Mouse (Mus musculus) cerebral cortex, adult 2 months (tissue): Measurements from ENCODE around the gene Cnnm3.

Source experiments
- WGBS: fragments of 180-500 bp; shearing (Covaris S2); methylation state at CpG from one replicate; pipeline ENCODE4 v1.1.7; 2018; 5-methylcytosine and 5-hydroxymethylcytosine counted together

Gene Cnnm3

DNA sequence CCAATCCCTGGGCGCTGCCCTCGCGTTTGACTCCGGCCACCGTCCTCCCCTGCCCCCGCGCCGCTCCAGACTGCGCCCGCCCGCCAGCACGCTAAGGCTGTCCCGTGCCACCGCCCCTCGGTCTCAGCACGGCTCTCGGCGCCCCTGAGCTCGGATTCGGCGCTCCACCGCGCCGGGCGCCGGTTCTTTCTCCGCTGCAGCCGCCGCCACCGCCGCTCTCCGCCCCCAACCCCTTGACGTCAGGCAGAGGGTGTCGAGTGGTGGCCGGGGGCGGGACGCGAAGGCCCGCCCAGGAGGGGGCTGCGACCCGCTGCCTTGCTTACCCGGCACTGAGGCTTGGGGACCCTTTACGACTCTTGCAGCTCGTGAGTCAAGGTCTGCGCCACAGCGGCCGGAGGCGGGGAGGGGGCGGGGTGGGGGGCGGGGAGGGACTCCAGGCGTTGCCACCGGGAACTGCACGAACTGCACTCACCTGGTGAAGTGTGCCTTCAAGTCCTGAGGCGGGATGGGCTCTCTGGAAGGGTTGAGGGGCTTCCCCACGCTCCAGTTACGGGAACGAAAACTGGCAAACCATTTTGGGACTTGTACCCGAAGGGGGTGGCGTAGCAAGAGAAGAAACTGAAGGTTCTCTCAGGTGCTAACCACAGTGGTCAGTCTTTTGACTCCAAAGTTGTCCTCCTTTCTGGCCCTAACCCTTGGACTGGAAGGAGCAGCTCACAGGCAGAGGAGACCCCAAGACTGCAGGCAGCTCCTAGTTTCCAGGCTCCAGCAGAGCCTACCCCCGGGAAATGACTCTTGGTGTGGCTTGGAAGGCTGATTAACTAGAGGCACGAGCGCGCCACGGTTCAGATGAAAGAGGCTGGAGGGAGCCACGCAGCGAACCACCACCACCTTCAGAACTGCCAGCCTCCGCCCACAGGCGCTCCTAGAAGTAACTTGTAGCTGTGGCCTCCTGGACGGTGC, 46.6 kb downstream of the Cnnm3 start, which contains the start of gene Sema4c:
Sema4c (minus strand) TSS at position 319 of the 963 bp plus-strand sequence.
- WGBS: 3% methylated on average over 68 of the region's 69 CpGs

DNA sequence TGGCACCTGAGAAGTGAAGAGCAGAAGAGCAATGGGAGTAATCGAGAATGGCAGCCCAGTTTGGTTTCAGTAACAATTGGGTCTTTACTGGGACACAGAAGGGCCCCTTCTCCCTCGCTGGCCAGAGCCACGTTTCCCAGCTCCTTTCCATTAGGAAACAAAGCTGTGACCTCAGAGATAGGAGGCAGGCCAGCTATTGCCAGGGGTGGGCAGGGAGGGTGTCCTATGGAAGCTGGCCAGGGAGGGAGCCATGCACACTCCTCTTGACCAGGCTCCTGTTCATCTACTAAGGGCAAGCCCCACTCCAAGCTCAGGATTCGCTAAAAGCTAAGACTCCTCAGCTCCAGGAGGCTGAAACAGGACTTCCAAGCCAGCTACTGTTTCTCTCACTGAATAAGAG, 47.6 kb downstream of the Cnnm3 start:
- 76% methylated on average over 4 of the region's 4 CpGs for WGBS

DNA sequence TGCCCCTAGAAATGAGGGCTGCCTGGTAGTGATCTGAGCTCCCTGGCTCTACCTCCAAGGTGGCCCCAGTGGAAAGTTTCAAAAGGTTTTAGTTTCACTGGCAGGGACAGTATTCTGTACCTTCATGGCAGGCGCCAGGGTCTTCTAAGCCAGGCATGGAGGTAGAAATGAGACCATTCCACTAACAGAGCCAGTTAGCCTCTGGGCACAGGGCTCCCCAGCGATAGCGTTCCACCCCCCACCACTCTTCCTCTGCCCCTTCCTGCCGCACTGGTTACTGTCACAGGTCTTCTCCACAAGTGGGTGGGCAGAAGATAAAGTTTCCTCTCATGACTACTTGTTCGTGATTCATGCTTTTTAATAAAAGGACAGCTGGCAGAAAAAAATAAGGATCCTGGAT, 48.2 kb downstream of the Cnnm3 start:
- 77% methylated on average over 5 of the region's 5 CpGs for WGBS

DNA sequence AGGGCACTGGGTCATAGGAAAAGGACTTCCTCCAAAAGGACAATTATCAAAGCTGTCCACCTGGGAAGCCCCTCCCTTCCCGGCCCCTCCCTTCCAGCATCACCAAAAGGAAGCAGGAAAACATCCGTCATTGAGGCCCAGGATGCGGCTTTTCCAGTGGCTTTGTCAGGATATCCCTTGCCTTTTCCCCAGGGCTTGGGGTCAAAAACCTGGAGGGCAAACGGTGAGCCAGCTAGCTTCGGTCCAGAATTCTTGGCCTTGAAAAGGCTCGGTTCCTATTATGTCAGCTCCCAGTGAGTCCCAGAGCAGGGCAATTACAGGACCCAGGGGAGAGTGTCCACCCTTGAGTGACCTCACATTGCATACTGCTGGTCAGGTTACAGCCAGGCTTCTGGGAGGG, 49.2 kb downstream of the Cnnm3 start:
- WGBS: 80% methylated on average over 6 of the region's 6 CpGs

DNA sequence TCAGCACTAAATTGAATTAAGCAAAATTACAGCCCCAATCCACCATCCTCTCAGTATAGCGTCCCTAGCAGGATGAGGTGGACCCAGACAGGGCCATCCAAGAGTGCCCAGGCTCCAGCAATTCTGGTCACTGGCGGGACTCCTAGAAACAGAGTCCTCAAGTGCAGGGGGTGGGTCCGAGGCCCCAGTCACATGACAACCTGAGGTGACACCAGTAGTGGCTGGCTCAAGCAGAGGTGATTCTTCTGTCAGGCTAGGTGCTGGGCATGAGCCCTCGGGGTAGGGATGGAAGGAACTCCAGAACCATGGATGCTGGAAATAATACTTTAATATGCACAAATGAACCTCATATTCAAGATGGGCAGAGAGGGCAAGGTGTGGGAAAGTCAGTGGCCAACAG, 50.7 kb downstream of the Cnnm3 start:
- WGBS: 86% methylated on average over 4 of the region's 4 CpGs

DNA sequence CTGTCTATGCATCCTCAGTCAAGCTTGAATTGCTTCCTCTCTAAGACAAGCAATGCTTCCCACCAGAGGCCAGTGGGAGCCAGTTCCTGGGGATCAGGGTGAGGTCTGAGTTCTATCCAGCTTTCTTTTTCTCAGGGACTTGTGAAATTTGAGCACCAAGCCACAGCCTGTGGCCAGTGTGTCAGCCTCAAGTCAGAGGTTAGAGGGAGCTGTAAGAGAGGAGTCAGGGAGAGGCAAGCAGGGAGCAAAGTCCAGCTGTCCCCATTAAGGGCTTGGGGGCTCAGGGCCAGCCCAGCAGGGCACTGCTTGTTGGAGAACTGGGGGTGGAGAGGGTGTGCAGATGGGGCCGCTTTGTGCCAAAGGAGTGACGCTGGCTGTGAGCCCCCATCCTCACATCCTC, 51.5 kb downstream of the Cnnm3 start:
- WGBS: 88% methylated on average over 2 of the region's 2 CpGs

DNA sequence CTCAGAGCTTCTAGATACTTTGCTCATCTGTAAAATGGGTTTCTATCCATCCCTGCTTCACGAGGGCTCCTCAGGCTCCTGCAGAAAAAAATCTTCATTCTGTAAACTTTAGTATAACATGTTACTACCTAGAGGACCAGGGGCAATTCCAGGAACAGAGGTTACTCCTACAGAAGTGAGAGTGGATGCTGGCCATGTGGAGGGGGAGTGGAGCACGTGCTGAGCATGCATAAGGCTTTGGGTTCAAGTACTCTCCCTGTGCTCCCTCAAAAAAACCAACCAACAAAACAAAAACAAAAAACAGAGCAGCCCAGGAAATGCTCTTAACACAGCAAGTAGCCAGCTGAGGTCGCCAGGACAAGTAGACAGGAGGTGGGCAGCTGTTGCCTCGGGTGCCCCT, 52.0 kb downstream of the Cnnm3 start:
- 86% methylated on average over 4 of the region's 4 CpGs for WGBS

DNA sequence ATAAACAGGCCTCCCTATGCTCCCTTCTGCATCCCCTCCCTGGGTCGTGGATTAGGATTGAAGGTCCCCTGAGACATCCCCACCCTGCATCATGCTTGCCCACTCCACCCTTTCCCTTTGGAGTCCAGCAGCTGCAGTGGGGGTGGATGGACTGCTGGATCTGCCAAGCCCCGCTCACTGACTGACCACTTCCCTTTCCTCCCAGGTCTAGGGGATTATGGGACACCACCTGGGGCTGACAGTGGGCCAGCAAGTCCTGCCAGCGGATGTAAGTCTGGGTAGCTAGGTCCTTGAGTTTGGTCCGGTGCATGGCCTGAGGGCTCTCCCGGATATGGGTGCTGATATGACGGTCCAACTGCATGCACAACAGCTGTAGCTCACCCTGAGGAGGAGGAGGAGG, 52.4 kb downstream of the Cnnm3 start:
- 88% methylated on average over 6 of the region's 6 CpGs for WGBS

DNA sequence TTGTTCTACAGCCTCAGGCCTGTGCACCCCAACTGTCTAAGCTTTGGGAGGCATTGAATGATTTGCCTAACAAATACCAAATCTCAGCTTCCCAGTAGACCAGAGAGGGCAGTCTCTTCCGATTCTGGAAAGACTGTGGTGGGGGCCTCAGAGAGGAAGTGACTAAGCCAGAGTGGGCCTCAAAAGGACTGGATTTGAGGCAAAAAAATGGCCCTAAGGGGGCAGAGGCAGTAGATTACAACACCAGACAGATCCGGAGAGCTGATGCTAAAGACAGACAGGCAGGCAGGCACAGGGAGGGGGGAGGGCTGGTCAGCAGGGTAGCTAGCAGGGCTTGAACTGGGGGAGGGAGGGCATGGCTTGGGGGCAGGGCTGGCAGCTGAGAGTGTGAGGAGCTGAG, 54.8 kb downstream of the Cnnm3 start:
- 37% methylated on average over 2 of the region's 2 CpGs for WGBS

DNA sequence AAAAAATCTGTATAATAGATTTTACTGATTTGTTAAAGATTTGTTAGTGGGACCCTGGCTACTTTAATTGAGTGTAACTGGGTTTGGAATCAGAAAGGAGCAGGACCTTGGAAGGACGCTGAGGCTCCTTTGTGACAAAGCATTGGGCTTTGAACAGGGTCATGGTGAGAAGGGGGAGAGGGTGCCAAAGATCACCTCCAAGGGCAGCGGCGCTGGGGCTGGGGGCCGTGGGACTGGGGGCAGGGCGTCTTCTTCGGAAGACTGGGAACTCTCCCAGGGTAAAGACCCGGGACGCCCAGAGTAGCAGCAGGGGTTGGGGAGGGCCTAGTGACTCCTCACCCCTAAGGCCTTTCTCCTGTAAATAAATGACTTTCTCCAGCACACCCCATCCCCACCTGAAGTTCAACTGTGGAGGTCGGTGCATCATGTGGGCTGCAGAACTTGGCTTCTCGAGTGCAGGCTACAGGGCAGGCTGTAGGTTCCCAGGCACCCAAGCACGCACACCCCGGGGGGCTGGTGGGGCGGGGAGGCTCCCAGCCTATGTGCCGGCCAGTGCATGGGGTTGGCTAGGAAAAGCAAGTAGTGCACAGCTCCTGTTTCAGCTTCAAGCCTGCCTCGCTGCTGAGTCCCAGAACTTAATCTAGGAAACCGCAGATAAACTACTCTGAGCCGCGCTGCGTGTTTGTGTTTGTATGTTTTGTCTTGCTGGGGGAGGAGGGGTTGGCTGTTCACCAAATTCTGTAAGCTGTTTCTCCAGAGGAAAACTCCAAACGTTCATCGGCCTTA, 56.3 kb downstream of the Cnnm3 start:
- 72% methylated on average over 21 of the region's 21 CpGs for WGBS

DNA sequence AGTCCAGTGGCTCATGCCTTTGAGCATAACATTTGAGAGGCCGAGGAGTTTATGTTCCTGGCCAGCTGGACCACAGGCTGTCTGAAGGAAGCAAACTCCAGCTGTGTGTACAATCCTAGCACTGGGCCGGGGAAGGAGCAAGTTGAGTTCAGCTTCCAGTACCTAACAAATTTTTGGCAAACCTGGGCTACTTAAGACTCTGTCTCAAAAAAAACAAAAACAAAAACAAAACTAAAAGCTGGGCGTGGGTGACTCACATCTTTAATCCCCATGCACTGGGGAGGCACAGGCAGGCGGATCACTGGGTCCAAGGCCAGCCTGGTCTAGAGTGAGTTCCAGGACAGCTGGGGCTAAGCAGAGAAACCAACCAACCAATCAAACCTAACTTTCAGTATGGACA, 57.1 kb downstream of the Cnnm3 start:
- WGBS: 74% methylated on average over 4 of the region's 4 CpGs

DNA sequence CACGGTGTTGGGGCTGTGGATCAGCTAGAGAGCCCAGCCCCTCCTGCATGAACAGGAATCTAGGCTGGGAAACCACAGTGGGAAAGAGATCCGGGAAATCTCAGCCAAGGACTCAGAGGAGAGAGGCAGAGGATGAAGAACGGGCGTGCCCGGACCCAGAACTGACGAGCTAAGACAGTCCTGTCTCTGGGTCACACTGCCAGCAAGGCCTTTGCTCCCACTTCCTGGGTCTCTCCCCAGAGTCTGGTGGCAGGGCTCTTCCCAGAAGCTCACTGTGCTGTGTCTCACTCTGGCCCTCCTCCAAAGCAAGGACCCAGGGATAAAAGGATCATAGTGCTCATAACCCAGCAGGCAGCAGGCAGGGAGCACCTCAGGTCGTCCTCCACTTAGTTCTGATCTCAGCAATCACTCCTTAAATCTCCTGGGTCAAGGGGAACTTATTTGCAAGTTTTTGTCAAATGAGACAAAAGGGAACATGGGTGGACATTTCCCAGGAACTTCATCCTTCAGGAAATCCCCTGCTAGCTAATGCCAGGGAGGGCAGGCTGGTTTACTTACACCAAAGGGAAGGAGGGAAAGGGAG, 58.1 kb downstream of the Cnnm3 start:
- WGBS: 59% methylated on average over 7 of the region's 7 CpGs

DNA sequence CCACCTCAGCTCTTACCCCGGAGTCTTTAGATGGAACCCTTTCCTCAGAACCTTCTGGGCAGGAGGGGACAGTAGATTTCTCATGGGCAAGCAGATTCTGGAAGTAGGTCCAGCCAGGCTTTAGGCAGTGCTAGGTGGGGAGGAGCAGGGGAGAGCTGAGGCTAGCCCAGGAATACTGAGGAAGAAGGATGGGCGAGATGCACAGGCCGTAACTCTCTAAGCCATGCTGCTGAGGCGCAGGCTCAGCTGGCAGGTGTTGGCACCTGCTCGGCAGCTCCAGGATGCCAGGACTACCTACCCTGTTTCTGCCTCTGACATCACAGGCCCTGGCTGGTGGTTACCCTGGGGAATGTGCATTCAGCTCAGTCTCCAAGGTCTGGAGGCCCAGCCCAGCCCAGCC, 58.7 kb downstream of the Cnnm3 start:
- WGBS: 91% methylated on average over 5 of the region's 5 CpGs

DNA sequence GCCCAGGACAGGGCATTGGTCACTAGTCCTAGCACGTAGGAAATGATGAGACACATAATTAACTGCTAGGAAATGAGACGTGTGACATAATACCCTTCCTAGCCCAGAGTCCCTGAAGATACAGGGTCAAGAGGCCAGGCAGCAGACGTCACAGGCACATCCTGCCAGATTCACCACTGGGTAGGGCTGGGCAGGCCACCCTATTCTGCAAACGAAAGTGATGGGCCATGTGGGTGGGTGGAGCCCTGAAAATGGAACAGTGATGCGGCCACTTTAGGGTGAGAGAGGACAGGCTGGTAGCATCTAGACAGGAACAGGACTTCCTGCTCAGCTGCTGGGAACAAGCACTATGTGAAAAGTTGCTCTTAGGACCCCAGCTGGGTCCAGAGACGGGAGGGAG, 60.0 kb downstream of the Cnnm3 start:
- WGBS: 70% methylated on average over 6 of the region's 6 CpGs

DNA sequence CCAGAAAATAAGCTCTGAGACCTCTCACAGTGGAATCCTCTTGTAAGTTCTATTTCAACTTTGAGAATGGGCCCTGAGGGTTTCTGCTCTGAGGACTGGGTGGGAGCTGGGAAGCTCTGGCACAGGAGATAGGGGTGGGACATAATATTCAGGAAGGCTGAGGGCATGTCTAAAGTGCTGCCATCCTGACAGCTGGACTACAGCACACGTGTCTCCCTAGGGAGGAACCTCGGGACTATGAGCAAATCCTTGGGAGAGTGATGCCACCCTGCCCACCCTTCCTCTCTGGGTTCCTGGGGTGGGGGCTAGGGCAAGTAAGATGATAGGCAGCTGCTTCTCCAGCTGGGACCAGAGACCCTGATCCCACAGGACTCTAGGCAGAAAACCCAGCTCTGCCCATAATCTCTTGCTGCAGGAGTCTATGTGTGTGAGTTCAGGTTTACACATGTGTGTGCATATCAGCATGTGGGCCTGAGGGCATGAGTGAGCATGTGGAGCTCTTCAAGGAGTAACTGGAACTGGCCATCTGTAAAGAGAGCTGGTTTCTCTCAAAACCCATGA, 60.6 kb downstream of the Cnnm3 start:
- WGBS: 79% methylated on average over 2 of the region's 2 CpGs

DNA sequence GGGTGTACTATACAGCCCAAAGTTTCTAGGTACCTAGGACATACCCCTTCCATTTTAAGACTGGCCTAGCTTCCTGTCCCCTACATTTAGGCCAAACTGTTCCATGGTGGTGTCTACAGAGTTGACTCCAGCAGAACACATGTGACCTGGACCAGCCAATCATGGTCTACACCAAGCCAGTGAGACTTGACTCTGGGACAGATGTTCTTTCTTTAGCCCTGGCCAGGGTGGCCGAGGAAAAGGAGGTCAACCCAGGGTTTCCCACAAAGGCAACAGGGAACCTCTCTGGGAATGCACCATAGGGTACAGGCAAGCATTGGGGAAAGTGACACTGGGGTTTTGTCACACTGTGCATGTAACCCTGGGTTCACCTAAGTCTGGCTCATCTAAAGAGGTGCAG, 61.0 kb downstream of the Cnnm3 start:
- WGBS: 71% methylated on average over 1 of the region's 1 CpGs

DNA sequence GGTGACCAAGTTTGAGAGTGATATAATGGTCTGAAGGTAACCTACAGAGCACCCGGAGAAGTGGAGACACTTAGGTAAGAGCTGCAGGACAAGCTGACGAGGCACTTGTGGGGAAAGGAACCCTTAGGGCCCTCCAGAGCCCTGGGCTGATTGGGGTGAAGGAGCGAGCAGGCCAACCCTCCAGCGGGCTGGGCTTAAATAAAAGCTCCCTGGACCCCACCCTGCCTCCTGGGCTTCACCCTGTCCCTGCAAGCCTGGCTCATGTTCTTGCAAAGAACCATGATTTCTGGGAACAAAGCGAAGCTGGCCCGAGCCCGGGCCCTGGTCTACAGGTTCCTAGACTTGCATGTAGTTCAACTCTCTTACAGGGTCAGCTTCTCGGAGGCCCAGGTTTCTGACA, 61.9 kb downstream of the Cnnm3 start:
- WGBS: 89% methylated on average over 8 of the region's 8 CpGs

DNA sequence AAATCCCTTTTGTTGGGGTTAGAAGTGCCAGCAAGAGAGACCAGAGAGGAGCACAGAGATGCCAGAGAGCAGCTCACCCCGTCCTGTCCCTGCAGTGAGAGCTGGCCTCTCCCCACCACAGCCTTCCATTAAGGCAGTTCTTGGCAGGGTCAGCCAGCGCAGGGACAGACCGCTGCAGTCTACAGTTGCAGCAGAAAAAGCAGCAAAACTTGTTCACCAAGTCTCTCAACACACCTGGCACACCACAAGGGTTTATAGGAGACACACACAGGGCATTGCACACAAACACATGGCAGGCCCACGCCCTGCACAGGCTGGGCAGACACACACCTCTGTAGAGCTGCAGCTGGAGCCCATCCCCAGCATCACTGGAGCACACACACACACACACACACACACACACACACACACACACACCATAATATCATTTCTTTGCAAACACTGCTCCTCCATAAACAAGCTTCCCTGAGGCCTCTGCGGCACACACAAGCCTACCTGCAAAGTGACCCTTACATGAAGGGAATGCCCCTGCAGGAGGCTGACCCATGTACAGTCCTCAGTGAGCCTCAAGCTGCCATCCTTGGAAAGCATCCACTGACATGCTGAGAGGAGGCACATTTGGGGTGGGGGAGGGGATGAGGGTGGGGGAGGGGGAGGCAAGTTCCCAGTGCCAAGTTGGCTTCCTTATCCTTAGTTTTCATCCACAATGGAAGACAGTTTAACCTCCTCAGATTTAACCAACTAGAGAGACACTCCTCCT, 62.7 kb downstream of the Cnnm3 start:
- WGBS: 86% methylated on average over 5 of the region's 5 CpGs

DNA sequence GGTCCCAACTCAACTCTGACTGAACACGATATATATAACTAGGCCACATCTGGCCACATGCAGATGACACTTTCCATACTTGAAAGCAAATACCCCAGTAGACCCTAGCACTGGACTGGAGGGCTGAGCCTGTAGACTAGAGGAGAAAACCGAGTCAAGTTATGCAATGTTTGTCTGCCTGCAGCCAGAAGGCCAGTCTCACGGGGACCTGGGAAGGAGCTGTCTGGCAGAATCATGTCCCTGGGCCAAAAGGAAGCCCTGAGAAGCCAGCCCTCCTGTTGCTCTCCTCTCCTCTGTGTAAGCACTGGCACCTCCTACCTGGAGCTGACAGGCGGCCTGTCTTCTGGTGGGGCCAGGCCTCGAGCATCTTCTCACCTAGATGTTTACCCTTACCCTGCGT, 63.7 kb downstream of the Cnnm3 start:
- 85% methylated on average over 6 of the region's 6 CpGs for WGBS

DNA sequence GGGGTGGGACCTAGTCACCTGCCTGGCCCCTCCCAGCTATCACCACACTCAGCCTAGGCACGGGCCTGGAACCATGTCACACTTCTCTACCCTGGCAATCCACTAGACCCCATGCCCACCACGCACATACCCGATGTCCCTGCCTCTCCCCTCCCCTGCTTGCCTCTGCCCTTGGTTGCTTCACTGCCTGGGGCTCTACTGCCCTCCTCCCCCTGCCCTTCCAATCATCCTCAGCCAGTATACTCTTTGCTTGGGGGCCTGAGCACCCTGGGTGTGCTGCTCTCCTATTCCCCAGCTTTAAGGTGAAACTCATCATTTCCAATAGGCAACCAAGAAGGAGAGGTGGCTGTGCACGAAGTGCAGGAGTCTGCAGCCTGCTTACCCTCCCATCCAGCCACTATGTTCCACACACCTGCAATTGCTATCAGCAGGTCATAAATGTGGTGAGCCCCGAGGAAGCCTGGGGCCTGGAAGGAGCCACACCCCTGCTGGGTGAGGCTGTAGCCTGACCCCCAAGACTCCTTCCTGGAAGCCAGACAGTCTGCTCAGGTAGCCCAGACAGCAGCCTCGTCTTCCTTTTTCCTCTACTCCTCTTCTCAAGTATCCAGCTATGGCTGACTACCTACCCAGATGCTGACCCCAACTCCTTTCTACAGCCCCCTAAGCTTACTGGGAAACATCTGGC, 65.5 kb downstream of the Cnnm3 start:
- 89% methylated on average over 6 of the region's 6 CpGs for WGBS
